Mouse (Mus musculus) layer of hippocampus, postnatal 25 days (tissue): ENCODE results near the gene Cux1. TPM values are rescaled to one million over a fixed set of nuclear protein-coding genes. Genes with fewer than 3 reads are reported as not detected.
A peak's percentile ranks its signal among the peaks of the same experiment; 100 is the strongest.
"Not testable (repeated sequence)": the region's sequence is repeated elsewhere in the genome, so short reads cannot be mapped to it uniquely, and the experiment has no call there.

Source experiments
- DNase-seq, 2 experiments: peaks; one replicate each; pipeline ENCODE4 v3.0.0; 2022; ENCODE audit warnings: mixed read lengths in 2 of 2, low spot score in 1 of 2; ENCODE audit errors: extremely low spot score in 1 of 2
- total RNA-seq, 2 experiments: library from RNA; stranded (reverse); gene quantifications; 2 replicates each; pipeline ENCODE4 v1.2.3; 2021

Cux1 gene
- total RNA-seq, 2 experiments from 2014 or later = 36.6 to 37.1 TPM

GRCm38 (mm10) chr5:136479024-136479763 is 88.1 kb downstream of the Cux1 start:
- DNase-seq = no peak

- DNase-seq = no peak
Observed at GRCm38 (mm10) chr5:136476272-136476671, 91.0 kb downstream of the Cux1 start.

DNA sequence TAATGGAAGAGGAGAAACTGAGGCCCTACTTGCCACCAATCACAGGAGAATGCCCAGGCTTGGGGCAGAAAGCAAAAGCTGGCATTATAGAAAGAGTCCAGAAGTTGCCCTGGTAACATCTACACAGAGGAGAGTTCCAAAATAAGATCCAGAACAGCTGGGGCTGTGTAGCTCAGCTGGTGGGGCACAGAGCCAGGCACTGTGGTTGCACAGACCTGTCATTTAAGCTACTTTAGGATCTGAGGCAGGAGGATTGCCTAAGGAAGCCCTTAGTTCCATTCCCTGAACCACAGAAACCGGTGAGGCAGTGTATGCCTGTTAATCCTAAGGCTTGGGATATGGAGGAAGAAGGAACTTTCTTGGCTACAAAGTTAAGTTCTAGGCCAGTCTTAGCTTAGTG is 92.1 kb downstream of the Cux1 start:
- no peak for DNase-seq

DNA sequence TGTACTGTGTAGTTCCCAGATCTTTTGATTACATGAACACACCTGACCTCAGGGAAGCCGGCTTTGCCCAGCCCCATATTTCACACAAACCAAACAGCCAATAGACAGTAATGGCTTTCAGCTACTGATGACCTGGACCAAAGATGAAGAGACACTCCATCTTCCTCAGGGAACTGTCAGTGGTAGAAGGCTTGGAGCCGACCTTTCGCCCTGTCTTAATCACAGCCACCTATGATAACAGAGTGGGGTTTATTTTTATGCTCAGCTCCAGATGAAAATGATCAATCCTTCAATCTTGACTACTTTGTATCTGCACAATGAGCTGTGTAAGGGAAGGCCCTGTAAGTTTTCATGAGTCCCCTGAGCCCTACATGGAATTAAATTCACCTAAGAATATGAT is 93.2 kb downstream of the Cux1 start:
- DNase-seq = no peak

DNA sequence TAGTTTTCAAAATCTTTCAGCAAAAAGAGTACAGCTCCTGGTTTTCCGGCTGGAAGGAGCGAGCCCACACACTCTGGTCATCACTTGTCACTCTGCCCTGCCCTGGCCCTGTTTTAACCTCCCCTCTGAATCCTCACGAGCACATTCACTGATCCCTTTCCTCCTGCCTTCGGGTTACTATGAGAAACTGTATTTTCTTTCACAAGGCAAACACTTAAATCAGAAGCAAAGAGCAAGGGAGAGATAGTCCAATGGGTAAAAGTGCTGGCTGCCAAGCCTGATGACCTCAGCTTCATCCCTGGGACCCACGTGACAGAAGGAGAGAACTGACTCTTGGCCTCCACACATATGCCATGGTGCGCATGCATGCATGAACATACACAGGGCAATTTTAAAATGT is 94.0 kb downstream of the Cux1 start:
- DNase-seq = no peak

- no peak for DNase-seq
Observed at GRCm38 (mm10) chr5:136472846-136473245, 94.4 kb downstream of the Cux1 start.

GRCm38 (mm10) chr5:136470985-136471735 is 96.1 kb downstream of the Cux1 start:
- not testable (repeated sequence) for DNase-seq

GRCm38 (mm10) chr5:136469301-136469700 is 98.0 kb downstream of the Cux1 start:
- no peak for DNase-seq

DNA sequence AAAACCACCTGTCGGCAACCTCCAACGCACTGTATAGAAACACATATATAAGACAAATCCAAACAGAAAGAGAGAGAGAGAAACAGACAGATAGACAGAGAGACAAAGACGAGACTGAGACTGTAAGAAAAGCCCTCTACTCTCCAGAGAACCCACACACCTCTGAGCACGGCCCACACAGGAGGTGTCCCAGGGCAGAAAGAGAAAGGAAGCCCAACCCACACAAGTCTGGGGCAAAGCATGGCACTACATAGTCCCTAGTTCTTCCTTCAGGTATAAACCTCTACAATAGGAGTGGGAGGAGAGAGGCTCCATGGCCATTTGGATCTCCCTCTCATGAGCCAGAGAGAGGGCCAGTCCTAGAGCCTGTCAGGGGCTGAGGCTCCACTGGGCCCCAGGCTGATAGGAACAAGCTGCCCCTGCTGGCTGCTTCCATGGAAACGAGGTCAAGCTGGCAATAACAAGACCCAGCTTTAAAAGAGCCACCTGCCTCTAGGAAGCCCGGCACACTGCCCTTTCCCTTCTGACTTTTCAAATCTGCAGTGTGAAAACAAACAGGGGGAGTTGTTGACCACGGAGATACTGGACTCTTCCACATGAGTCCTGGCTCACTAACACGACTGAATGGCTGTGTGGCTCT is 99.8 kb downstream of the Cux1 start:
- DNase-seq = no peak

DNA sequence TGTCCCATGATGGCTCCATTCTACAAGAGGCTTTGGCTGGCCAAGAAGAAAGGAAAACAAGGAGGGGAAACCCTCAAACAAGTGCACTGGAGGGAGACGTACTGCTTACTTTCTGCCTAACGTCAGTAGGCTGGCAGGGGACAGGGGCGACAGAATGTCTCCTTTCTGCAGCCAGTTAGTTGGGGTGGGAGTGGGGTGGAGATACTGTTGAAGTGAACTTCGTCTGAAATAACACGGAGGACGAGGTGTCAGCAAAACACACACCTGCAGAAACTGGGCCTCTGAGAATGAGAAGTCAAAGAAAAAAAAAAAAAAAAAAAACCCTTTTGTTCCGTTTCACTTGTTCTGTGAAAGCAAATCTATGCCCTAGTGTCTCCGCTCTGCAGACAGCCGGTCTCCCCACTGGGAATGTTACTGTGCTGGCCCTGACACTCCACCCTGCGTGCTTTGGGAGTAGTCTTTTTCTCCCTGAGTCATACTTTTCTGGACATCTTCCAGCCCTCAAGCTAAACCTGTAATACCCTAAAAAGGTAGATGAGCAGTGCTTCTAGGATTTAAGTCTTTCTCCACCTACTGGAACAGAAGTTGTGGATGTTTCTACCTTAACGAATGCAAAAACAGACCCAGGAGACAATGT is 101.4 kb downstream of the Cux1 start:
- no peak for DNase-seq

GRCm38 (mm10) chr5:136465366-136465765 is 101.9 kb downstream of the Cux1 start:
- no peak for DNase-seq

DNA sequence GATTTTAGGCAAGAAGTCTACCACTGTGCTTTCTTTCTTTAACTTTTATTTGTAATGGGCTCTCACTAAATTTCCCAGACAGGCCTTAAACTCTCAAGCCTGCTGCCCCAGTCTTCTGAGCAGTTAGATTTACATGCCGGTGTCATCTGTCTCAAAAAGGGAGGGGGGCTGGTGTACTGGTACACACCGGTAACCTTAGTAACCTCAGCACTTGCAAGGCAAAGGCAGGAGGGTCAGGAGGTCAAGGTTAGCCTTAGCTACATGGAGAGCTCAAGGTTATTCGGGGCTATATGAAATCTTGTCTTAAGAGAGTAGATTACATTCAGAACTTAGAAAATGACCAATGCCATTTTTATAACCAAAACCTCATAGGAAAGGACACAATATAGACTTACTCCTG is 102.4 kb downstream of the Cux1 start:
- DNase-seq = no peak

DNA sequence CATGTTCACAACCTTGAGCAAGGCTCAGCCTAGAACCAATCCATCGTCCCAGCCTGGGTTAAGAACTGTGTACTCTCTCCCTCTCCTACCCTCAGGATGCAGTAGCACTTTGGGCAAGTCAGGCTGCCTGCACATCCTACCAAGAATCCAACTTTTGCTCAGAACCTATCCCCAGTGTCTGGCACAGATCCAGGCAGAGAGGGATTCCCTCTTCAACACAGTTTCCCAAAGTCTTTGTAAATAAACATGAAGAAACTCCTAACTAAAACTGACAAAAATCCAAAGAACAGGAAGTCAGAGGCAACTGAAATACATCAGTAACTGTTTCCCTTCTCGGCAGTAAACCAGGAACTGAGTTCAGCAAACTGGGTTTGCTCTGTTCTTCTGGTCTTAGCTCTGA is 103.2 kb downstream of the Cux1 start:
- DNase-seq = no peak

DNA sequence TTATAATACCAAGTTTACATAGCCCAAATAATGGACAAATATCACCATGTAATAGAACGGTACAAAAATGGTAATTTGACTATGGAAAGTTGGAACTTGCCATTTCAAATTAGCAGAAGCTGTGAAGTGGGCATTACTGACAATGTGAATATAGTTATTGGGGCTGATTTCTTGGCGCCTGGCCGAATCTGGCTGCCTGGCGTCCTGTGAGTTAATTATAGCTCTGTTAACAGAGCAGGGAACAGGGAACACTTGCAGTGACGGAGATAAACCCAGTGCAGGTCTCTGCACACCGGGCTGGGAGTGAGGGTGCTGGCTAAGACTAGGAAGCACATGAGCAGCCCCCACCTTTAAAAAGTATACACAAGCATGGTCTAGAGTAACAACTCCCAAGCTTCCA is 104.7 kb downstream of the Cux1 start:
- DNase-seq = peak in 1 of 2 experiments; percentile 23

- no peak for DNase-seq
Observed at GRCm38 (mm10) chr5:136459901-136460300, 107.4 kb downstream of the Cux1 start.

DNA sequence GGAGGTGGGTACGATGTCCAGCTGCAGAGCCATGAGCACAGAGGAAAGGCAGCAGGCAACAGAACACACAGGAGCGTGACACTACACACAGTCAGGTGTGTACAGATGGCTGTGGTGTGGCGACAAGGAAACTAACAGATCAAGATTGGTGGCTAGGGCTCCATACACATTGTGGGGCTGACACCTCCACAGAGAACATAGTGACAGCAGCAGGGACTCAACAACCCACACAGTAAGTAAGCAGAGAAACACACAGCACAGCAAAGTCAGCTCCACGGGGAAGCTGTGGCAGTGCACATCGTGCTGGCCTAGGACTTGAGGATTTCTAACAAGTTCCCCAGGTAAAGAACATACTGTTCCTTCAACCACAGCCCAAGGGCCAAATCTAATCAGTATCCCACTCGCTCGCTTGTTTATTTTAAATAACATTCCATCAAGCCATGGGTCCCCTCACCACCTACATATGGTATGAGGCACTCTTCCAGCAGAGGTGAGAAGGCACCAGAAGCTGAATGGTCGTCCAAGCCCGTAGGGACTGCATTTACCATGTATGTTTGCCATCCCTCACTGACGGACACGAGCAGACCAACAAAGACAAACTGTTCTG is 108.3 kb downstream of the Cux1 start:
- DNase-seq = no peak

DNA sequence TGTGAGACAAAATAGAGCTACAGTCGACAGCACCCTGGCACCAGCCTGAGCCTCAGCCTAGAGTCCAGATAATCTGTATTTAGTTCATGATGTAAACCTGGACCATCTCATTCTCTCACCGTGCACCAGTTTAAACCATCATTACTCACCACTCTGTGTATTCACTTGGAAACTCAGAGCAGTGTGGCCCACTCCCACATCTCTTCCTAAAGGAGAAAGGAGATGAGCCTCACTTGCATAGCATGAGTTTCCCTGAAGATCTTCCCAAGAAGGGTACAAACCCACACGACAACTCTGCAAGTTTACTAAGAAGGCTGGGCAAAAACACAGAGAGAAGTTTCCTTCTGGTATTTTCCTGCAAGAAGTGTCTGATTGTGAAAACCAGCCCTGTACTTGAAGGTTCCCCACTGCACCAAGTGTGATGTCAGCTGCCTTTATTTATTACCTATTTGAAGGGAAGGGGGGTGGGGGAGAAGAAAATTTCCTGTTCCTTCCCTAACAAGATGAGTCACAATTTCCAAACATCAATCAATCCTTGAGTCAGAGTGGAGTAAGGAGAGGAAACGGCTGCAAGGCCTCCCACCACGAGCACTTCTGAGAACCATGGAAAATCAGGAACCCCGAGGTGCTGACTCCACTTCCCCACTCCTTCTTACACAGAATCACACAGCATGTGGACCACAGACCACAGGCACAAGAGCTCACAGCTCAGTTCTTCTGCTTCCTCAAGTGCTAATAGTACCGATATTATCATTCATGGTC is 109.0 kb downstream of the Cux1 start:
- no peak for DNase-seq

DNA sequence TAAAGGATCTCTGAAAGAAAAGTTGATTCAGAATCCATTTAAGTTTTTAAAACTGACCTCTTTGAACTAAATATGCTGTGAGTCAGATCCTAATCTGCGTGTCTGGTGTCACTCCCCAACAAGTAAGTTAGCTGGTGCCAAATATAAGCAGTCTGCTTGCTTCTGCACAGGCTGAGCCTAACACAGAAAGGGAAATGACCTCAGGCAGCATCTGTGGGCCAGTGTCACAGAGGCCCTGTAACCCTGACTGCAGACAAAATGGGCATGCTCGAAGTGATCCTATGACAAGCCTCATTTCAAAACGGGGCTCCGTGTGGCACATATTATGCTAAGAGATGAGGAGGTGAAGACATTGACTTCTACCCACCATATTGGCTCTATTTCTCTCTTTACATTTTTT is 110.9 kb downstream of the Cux1 start:
- no peak for DNase-seq

DNA sequence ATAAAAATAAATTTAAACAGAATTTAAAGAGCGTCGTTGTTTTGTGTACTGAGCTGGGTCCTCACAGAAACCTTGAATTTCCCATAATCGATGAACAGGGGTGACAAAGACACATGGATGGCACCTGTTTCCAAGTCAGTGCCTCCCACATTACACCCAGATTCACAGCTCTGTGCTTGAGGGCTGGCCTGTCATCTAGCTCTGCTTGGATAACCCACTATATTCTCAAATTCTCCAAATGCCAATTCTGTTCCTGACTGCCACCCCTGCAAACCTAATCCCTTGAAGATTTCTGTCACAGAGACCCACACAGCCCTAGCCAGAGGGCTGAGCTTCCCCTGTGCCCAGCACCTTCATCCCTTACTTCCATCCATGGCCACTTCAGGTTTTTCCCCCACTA is 114.6 kb downstream of the Cux1 start:
- no peak for DNase-seq

DNA sequence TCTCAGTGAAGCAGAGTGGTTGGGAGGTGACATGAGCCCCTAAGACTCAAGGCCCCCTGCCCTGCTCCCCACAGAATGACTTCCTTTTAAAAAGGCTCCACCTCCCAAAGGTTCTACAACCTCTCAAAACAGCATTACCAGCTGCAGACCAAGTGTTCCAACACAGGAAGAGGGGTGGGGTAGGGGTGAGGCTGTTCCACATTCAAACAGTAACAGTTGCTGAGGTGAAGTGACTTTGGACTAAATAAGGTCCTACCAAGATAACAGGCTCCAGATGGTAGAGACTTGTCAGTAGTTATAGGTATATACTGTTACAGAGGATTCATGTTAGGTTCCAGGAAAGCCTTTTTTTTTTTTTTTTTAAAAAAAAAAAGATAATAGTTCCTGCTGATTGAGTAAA is 117.5 kb downstream of the Cux1 start:
- no peak for DNase-seq
